Mouse (Mus musculus) forebrain, embryonic 15.5 days (tissue): ENCODE data around the gene Pon2. TPM values are rescaled to one million over a fixed set of nuclear protein-coding genes. Genes with fewer than 3 reads are reported as not detected.

ENCODE experiments used
- polyA plus RNA-seq: library from polyadenylated mRNA; unstranded; fragments of >200 nt; fragmentation: Nextera tagmentation; extraction: Ambion mirVana; gene quantifications from 2 replicates; pipeline ENCODE4 v1.2.1, GENCODE M21; 2015

Pon2 gene
- polyA plus RNA-seq, 1 experiment from 2014 or later: 21.8 TPM

Other genes with a start within 250 kb of the Pon2 start
- 0.55 and 1.1 TPM in 2 replicates for gene Pon1, start 104.5 kb downstream of the Pon2 start, polyA plus RNA-seq
- gene Pon3, start 42.2 kb downstream of the Pon2 start, polyA plus RNA-seq: 2.9 and 3.2 TPM in 2 replicates
- gene Asb4, start 84.9 kb upstream of the Pon2 start, polyA plus RNA-seq: 14.2 and 15.9 TPM in 2 replicates
- gene Pdk4, start 197.9 kb upstream of the Pon2 start, polyA plus RNA-seq: 2.0 and 2.4 TPM in 2 replicates